Mouse (Mus musculus) stomach, postnatal 0 days (tissue): ENCODE results near the gene Rpl32. TPM values are rescaled to one million over a fixed set of nuclear protein-coding genes. Genes with fewer than 3 reads are reported as not detected.

ENCODE experiments used
- ATAC-seq: fragments of 200-750 bp; cut with Nextera tagmentation; 2 replicates; pipeline ENCODE4 v1.8.0; 2017; ENCODE audit not compliant: low FRiP score, low TSS enrichment
- DNase-seq: peaks from one replicate; pipeline ENCODE4 v3.0.0-alpha.2; 2016; ENCODE audit warnings: low spot score
- H3K27ac ChIP-seq: fragments of 300-500 bp; sonication (generic); replicated peaks from 2 replicates; pipeline ENCODE4 v1.5.1; 2014; ENCODE audit warnings: mild to moderate bottlenecking, control low read depth
- H3K27me3 ChIP-seq: fragments of 300-500 bp; sonication (generic); 2 replicates; pipeline ENCODE4 v1.6.1; 2014; ENCODE audit warnings: low read length; ENCODE audit not compliant: control insufficient read depth, insufficient read depth
- H3K36me3 ChIP-seq: fragments of 300-500 bp; sonication (generic); 2 replicates; pipeline ENCODE4 v1.6.1; 2014; ENCODE audit warnings: low read length, mixed read lengths; ENCODE audit not compliant: control insufficient read depth, insufficient read depth
- H3K4me1 ChIP-seq: fragments of 300-500 bp; sonication (generic); replicated peaks from 2 replicates; pipeline ENCODE4 v1.6.1; 2014; ENCODE audit warnings: antibody characterized with exemption; ENCODE audit not compliant: control insufficient read depth, insufficient read depth
- H3K4me2 ChIP-seq: fragments of 300-500 bp; sonication (generic); replicated peaks from 2 replicates; pipeline ENCODE4 v1.6.1; 2014; ENCODE audit warnings: low read depth, mild to moderate bottlenecking, control low read depth, moderate library complexity
- H3K4me3 ChIP-seq: fragments of 300-500 bp; sonication (generic); 2 replicates; pipeline ENCODE4 v1.5.1; 2014; ENCODE audit warnings: low read depth, low read length, control low read depth
- H3K9ac ChIP-seq: fragments of 300-500 bp; sonication (generic); 2 replicates; pipeline ENCODE4 v1.6.1; 2014; ENCODE audit warnings: mild to moderate bottlenecking, low read length, control low read depth, mixed read lengths
- H3K9me3 ChIP-seq: fragments of 300-500 bp; sonication (generic); 2 replicates; pipeline ENCODE4 v1.6.1; 2016; ENCODE audit warnings: low read length; ENCODE audit not compliant: control insufficient read depth
- CTCF ChIP-seq: IDR thresholded peaks from 2 replicates; pipeline ENCODE4 v1.5.1; 2016; ENCODE audit warnings: antibody characterized with exemption, low read depth, mild to moderate bottlenecking, moderate library complexity
- EP300 ChIP-seq: optimal IDR thresholded peaks from 2 replicates; pipeline ENCODE3; 2016; ENCODE audit warnings: antibody characterized with exemption
- WGBS: fragments of 180-500 bp; shearing (Covaris S2); extraction: QIAGEN DNeasy Blood & Tissue Kit; methylation state at CpG from one replicate; pipeline ENCODE4 v1.1.7; 2014; 5-methylcytosine and 5-hydroxymethylcytosine counted together
- polyA plus RNA-seq: library from polyadenylated mRNA; unstranded; fragments of >200 nt; fragmentation: Nextera tagmentation; extraction: Ambion mirVana; gene quantifications from 2 replicates; pipeline ENCODE4 v1.2.1, GENCODE M21; 2015

Rpl32 gene
- 2,380 and 2,431 TPM in 2 replicates for polyA plus RNA-seq

- WGBS, result under 1% methylated on average over 47 of the region's 47 CpGs
- peaks cover 18% of the 10 kb centered on the region for H3K36me3 ChIP-seq
- peak within 1 kb of the TSS; percentile 99 for H3K9ac ChIP-seq
These were observed at the start of gene Rpl32 for GRCm38 (mm10) chr6:115808488-115809231. Gene Rpl32, minus strand, starts transcription at chr6:115808747.

GRCm38 (mm10) chr6:115856361-115856745 lies 47.8 kb upstream of the Rpl32 start:
- TF ChIP-seq EP300 (no peak), CTCF (0 out of 2 replicates have a peak, but pooled peaks have one; percentile 7)
- ATAC-seq, result no peak
- Histone ChIP-seq H3K4me2 (no peak overlapping the region), H3K4me3 (no peak overlapping the region), H3K9me3 (no peaks in the 10 kb centered on the region), H3K27me3 (no peaks in the 10 kb centered on the region), H3K9ac (no peak overlapping the region), H3K4me1 (no peaks in the 10 kb centered on the region; the same call in 1 of the 2 replicates), H3K27ac (peak overlapping the region; percentile 58), H3K36me3 (no peaks in the 10 kb centered on the region)
- 45% methylated on average over 4 of the region's 4 CpGs for WGBS
- DNase-seq, result peak; percentile 27

More at GRCm38 (mm10) chr6:115808488-115809231, at the start of gene Rpl32:
- Histone ChIP-seq H3K4me3 (peak within 1 kb of the TSS; percentile 96), H3K9me3 (no peaks in the 10 kb centered on the region), H3K27me3 (no peaks in the 10 kb centered on the region), H3K27ac (peak within 1 kb of the TSS; percentile 99), H3K4me2 (peak within 1 kb of the TSS; percentile 73), H3K4me1 (peaks cover 5% of the 10 kb centered on the region)
- ATAC-seq (peak; percentile 81), DNase-seq (peak; percentile 86)
- peak; percentile 99 for TF ChIP-seq EP300
- peak; percentile 73 for TF ChIP-seq CTCF

DNA sequence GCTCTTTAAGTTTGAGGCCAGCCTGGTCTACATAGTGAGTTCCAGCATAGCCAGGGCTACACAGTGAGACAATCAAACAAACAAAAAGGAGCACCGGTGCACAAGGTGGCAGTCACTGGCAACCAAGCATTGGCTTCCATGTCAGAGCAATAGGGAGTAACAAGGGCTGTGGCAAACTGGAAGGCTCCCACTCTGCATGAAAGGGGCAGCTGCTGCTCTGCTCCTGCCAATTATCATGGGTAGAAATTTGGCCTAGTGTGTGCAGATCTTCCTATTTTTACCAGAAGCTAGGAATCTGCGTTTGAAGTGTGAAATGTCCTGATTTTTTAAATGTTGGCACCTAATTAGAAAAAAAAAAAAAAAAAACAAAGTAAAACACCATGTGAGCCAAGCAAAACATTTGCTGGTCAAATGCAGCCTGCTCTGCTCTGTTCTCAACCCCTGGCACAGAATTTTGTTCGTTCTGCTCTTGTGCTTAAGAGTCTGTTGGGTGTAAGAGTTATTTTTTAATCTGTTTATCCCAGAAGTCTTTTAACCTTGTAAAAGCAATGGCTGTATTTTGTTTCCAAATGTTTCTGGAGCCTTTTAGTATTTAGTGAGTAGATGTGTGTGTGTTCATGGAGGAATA lies 47.3 kb upstream of the Rpl32 start:
- H3K9ac ChIP-seq, result no peak overlapping the region
- no peaks in the 10 kb centered on the region for H3K27me3 ChIP-seq
- no peaks in the 10 kb centered on the region for H3K36me3 ChIP-seq
- ATAC-seq, result no peak
- H3K4me3 ChIP-seq, result no peak overlapping the region
- H3K4me2 ChIP-seq, result no peak overlapping the region
- no peak for DNase-seq
- TF ChIP-seq EP300, result no peak
- TF ChIP-seq CTCF, result no peak
- H3K4me1 ChIP-seq, result no peaks in the 10 kb centered on the region; the same call in 1 of the 2 replicates
- no peaks in the 10 kb centered on the region for H3K9me3 ChIP-seq
- WGBS, result 66% methylated on average over 3 of the region's 3 CpGs
- peak overlapping the region; percentile 58 for H3K27ac ChIP-seq

GRCm38 (mm10) chr6:115854432-115854831 lies 45.9 kb upstream of the Rpl32 start:
- no peak overlapping the region for H3K4me3 ChIP-seq
- no peaks in the 10 kb centered on the region for H3K27me3 ChIP-seq
- H3K9ac ChIP-seq, result no peak overlapping the region
- H3K27ac ChIP-seq, result no peak overlapping the region
- H3K36me3 ChIP-seq, result no peaks in the 10 kb centered on the region
- ATAC-seq (no peak), DNase-seq (no peak)
- 66% methylated on average over 2 of the region's 2 CpGs for WGBS
- H3K4me2 ChIP-seq, result no peak overlapping the region
- peak; percentile 71 for TF ChIP-seq CTCF
- no peak for TF ChIP-seq EP300
- H3K4me1 ChIP-seq, result no peaks in the 10 kb centered on the region
- H3K9me3 ChIP-seq, result no peaks in the 10 kb centered on the region

- peak overlapping the region; percentile 57 for H3K4me3 ChIP-seq
- peak overlapping the region; percentile 50; the same call in 1 of the 2 replicates for H3K9ac ChIP-seq
- no peak for TF ChIP-seq CTCF
- TF ChIP-seq EP300, result no peak
- WGBS, result 27% methylated on average over 7 of the region's 7 CpGs
- DNase-seq (no peak), ATAC-seq (no peak)
- peak overlapping the region; percentile 85 for H3K27ac ChIP-seq
- H3K27me3 ChIP-seq, result no peaks in the 10 kb centered on the region
- H3K4me2 ChIP-seq, result peak overlapping the region; percentile 60
- H3K9me3 ChIP-seq, result no peaks in the 10 kb centered on the region
- H3K4me1 ChIP-seq, result no peaks in the 10 kb centered on the region
- no peaks in the 10 kb centered on the region for H3K36me3 ChIP-seq
These were observed 45.4 kb upstream of the Rpl32 start for GRCm38 (mm10) chr6:115853985-115854384.
